Mouse (Mus musculus) right cerebral cortex, postnatal 10 days (tissue): ENCODE measurements around the gene Zfp689.
"Not testable (repeated sequence)": the region's sequence is repeated elsewhere in the genome, so short reads cannot be mapped to it uniquely, and the experiment has no call there.

Source experiments
- DNase-seq, 2 experiments: peaks; one replicate each; pipeline ENCODE4 v3.0.0; 2021; ENCODE audit warnings: low spot score in 2 of 2

The Zfp689 gene

GRCm38 (mm10) chr7:127448521-127449300 is at the start of gene Zfp689:
Zfp689 (minus strand) TSS chr7:127449158.
- DNase-seq = peak; percentile 97 to 98

DNA sequence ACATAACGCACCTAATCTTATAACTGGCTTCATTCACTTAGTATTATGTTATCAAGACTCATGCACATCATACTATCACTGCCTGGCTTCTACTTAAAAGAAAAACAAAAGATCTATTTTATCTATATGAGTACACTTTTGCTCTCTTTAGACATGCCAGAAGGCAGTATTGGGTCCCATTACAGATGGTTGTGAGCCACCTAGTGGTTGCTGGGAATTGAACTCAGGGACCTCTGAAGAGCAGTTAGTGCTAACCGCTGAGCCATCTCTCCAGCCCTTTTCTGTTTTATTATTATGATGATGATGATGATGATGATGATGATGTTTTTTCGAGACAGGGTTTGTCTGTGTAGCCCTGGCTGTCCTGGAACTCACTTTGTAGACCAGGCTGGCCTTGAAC is 49.4 kb upstream of the Zfp689 start:
- peak in 1 of 2 experiments; percentile 51 for DNase-seq

GRCm38 (mm10) chr7:127497382-127497781 is 48.4 kb upstream of the Zfp689 start:
- DNase-seq = no peak

GRCm38 (mm10) chr7:127494648-127495047 is 45.7 kb upstream of the Zfp689 start:
- DNase-seq = no peak

- DNase-seq = no peak
These were observed 42.9 kb upstream of the Zfp689 start for GRCm38 (mm10) chr7:127491846-127492245.

GRCm38 (mm10) chr7:127489982-127490381 is 41.0 kb upstream of the Zfp689 start:
- no peak for DNase-seq

GRCm38 (mm10) chr7:127488364-127488763 is 39.4 kb upstream of the Zfp689 start:
- not testable (repeated sequence) for DNase-seq

DNA sequence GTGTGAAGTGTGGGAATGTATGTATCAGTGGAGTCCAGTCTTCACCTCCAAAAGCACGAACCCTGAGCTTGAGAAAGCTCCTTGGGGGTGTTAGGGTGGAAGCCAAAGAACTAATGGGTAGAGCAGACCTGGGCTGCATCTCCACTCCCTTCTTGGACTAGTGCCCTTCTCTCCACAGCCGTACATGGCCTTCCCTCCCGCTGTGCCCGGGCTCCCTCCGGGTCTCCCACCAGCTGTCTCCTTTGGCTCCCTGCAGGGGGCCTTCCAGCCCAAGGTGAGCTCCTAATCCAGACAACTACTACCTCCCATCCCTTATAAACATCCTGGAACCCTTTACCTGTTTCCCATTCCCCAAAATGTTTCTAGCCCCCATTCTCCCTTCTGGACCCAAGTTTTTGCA is 36.5 kb upstream of the Zfp689 start:
- no peak for DNase-seq

GRCm38 (mm10) chr7:127480321-127480720 is 31.4 kb upstream of the Zfp689 start:
- DNase-seq = peak in 1 of 2 experiments; percentile 30

- peak in 1 of 2 experiments; percentile 29 for DNase-seq
These were observed 30.6 kb upstream of the Zfp689 start for GRCm38 (mm10) chr7:127479318-127480225.

DNA sequence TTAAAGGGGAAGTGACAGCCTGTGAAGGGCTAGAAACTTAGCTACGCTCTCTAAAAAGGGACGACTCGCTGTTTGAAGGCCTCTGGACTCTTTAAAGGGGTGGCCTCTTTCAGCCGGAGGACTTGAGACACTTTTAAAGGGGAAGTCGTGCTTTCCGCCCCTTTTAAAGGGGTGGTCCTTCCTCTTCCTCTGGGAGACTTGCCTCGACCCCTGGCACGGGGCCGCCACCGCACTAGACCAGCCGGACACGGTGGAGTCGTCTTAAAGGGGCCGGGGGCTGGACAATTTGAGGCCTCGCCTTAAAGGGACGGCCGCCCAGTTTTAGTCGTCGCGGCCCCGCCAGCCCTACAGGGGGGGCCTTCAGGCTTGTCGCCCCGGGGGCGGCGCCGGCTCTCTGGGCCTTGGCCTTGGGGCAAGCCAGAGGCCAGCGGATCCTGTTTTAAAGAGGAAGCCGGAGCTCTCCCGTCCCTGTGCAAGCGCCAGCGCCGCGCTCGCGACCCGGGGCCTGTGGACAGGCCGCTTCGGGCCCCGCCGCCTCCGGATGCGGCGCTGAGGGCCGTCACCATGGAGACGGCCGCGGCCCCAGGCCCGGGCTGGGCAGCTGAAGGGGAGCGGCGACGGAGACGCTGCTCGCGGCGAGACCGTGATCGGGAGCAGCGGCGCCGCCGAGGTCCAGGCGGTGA is 29.8 kb upstream of the Zfp689 start, which contains the start of gene Fbrs:
Gene Fbrs, plus strand, starts transcription at position 565 of the 683 bp plus-strand sequence.
- DNase-seq = peak; percentile 97

DNA sequence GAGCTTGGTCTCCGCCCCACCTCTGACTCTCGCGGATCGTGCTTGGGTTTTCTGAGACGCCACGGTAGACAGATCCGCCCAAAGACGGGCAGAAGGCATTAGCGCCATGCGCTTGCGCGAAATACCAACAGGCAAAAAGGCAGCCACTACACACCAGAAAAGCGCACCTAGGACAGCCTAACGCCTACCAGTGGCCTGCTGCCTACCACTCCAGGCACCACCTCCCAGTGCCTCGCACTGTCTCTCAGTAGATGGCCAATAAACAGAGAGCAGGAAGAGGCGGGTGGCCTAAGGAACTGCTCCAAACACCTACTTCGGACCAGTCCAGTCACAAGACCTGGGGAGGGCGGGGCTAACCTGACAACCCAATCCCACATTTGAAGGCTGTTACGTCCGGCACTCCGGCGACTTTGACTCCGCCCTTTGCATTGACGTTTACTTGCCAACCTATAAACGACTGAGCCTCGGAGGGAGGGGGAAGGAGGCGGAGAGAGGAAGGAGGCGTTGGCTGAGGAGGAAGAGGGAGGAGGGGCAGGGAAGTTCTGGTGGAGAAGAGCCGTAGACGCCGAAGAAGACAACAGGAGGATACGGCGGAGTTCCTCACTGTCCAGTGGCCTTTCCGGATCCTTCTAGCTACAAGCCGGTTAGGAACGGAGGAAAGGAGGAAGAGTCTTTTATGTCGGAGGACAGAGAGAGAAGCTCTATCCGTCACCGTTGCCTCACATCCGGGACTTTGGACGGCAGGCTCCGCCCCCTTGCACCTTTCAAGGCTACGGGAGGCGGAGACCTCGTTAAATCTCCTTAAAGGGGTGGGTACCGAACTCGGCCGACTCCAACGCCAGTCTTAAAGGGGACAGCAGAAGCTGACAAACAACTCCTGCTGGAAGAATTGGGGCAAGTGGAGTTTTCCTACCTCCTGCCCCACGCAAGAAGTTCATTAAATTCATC is 29.0 kb upstream of the Zfp689 start:
- peak; percentile 99 to 100 for DNase-seq

DNA sequence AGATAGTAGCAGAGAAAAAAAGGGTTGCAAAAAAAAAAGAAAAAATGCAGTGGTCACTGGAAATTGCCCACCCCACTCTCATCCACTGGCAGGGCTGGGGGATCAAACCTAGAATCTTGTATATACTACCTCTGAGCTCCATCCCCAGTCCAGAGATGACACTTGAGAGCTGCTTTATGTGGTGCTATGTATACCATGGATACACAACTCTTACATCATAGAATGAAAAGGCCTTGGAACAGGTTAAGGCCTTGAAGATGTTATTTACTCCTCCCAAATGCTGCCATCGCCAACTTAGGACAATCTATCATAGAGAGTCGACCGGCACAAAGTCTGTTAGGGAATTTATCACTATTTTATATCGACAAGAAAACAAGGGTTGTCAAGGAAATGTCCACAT is 27.9 kb upstream of the Zfp689 start:
- DNase-seq = no peak

- DNase-seq = peak; percentile 59 to 63
These were observed 27.4 kb upstream of the Zfp689 start for GRCm38 (mm10) chr7:127476336-127476735.

- no peak for DNase-seq
These were observed 26.3 kb upstream of the Zfp689 start for GRCm38 (mm10) chr7:127475186-127475740.

- no peak for DNase-seq
These were observed 25.6 kb upstream of the Zfp689 start for GRCm38 (mm10) chr7:127474378-127475070.

GRCm38 (mm10) chr7:127473705-127474104 is 24.7 kb upstream of the Zfp689 start:
- peak in 1 of 2 experiments; percentile 59 for DNase-seq

DNA sequence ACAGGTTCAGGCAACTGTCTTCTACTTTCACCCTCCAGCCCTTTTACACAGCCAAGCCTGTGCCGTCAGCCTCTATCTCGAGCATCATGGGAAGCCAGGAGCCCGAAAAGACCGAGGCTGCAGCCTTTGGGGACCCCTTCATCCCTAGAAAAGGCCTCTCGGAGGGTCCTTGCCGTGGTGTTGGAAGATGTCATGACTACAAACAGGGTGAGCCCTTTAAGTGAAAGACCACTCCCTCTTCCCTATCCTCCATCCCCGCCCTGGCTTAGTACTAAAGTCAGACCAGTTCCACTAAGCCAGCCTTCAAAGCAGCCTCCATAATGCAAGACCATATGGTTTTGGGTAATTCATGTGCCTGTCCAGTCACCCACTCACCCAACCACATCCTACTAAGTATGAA is 23.1 kb upstream of the Zfp689 start:
- no peak for DNase-seq

- peak in 1 of 2 experiments; percentile 49 for DNase-seq
These were observed 22.7 kb upstream of the Zfp689 start for GRCm38 (mm10) chr7:127471646-127472010.
